Mouse (Mus musculus): ENCODE measurements around the gene Kirrel3. TPM values are rescaled to one million over a fixed set of nuclear protein-coding genes. Genes with fewer than 3 reads are reported as not detected.

Gene Kirrel3
- total RNA-seq, 1 experiment from 2014 or later, result 1.2 TPM

- peak; percentile 5 for DNase-seq
Measured at GRCm38 (mm10) chr9:34752076-34752800, 266.5 kb downstream of the Kirrel3 start.

- DNase-seq, result peak; percentile 77
Measured at GRCm38 (mm10) chr9:34752801-34753170, 267.1 kb downstream of the Kirrel3 start.

- DNase-seq, result no peak
Measured at GRCm38 (mm10) chr9:34753891-34754290, 268.2 kb downstream of the Kirrel3 start.

- DNase-seq, result no peak
Measured at GRCm38 (mm10) chr9:34754523-34755097, 268.9 kb downstream of the Kirrel3 start.

GRCm38 (mm10) chr9:34756055-34756454 lies 270.4 kb downstream of the Kirrel3 start:
- DNase-seq, result no peak

GRCm38 (mm10) chr9:34758925-34759324 lies 273.2 kb downstream of the Kirrel3 start:
- DNase-seq, result no peak

- no peak for DNase-seq
Measured at GRCm38 (mm10) chr9:34760521-34760920, 274.8 kb downstream of the Kirrel3 start.

- no peak for DNase-seq
Measured at GRCm38 (mm10) chr9:34766792-34767623, 281.3 kb downstream of the Kirrel3 start.

GRCm38 (mm10) chr9:34768961-34769360 lies 283.3 kb downstream of the Kirrel3 start:
- DNase-seq, result no peak

GRCm38 (mm10) chr9:34770951-34771350 lies 285.3 kb downstream of the Kirrel3 start:
- no peak for DNase-seq

GRCm38 (mm10) chr9:34771401-34771800 lies 285.7 kb downstream of the Kirrel3 start:
- DNase-seq, result no peak

GRCm38 (mm10) chr9:34772022-34772437 lies 286.3 kb downstream of the Kirrel3 start:
- DNase-seq, result no peak

GRCm38 (mm10) chr9:34781356-34781755 lies 295.7 kb downstream of the Kirrel3 start:
- no peak for DNase-seq

- no peak for DNase-seq
Measured at GRCm38 (mm10) chr9:34787915-34788314, 302.2 kb downstream of the Kirrel3 start.

- no peak for DNase-seq
Measured at GRCm38 (mm10) chr9:34795226-34795625, 309.5 kb downstream of the Kirrel3 start.

GRCm38 (mm10) chr9:34797688-34798339 lies 312.1 kb downstream of the Kirrel3 start:
- no peak for DNase-seq

GRCm38 (mm10) chr9:34801662-34802061 lies 316.0 kb downstream of the Kirrel3 start:
- DNase-seq, result no peak

- no peak for DNase-seq
Measured at GRCm38 (mm10) chr9:34806854-34807253, 321.2 kb downstream of the Kirrel3 start.

GRCm38 (mm10) chr9:34809993-34810513 lies 324.4 kb downstream of the Kirrel3 start:
- no peak for DNase-seq

- DNase-seq, result no peak
Measured at GRCm38 (mm10) chr9:34818325-34818976, 332.8 kb downstream of the Kirrel3 start.

- peak; percentile 10 for DNase-seq
Measured at GRCm38 (mm10) chr9:34824358-34825088, 338.8 kb downstream of the Kirrel3 start.

Measured in adrenal gland, postnatal 14 days (tissue).